Mouse (Mus musculus) heart, embryonic 13.5 days (tissue): ENCODE data around the gene Pir. TPM values are rescaled to one million over a fixed set of nuclear protein-coding genes. Genes with fewer than 3 reads are reported as not detected.

Experiments used
- ATAC-seq: fragments of 200-750 bp; cut with Nextera tagmentation; 2 replicates; pipeline ENCODE4 v1.8.0; 2017; ENCODE audit warnings: moderate TSS enrichment; ENCODE audit not compliant: insufficient number of reproducible peaks, low FRiP score, low TSS enrichment; ENCODE audit errors: extremely low read depth
- H3K27ac ChIP-seq: fragments of 300-500 bp; sonication (generic); replicated peaks from 2 replicates; pipeline ENCODE4 v1.5.1; 2015; ENCODE audit warnings: moderate library complexity, mild to moderate bottlenecking, inconsistent platforms
- H3K27me3 ChIP-seq: fragments of 300-500 bp; sonication (generic); replicated peaks from 2 replicates; pipeline ENCODE4 v1.6.1; 2015; ENCODE audit warnings: mild to moderate bottlenecking, inconsistent platforms
- H3K36me3 ChIP-seq: fragments of 300-500 bp; sonication (generic); 2 replicates; pipeline ENCODE4 v1.6.1; 2015; ENCODE audit warnings: mild to moderate bottlenecking, inconsistent platforms
- H3K4me1 ChIP-seq: fragments of 300-500 bp; sonication (generic); 2 replicates; pipeline ENCODE4 v1.6.1; 2015; ENCODE audit warnings: inconsistent platforms
- H3K4me2 ChIP-seq: fragments of 300-500 bp; sonication (generic); 2 replicates; pipeline ENCODE4 v1.6.1; 2015; ENCODE audit warnings: inconsistent platforms, mild to moderate bottlenecking, moderate library complexity
- H3K4me3 ChIP-seq: fragments of 300-500 bp; sonication (generic); 2 replicates; pipeline ENCODE4 v1.5.1; 2015; ENCODE audit warnings: moderate library complexity, mild to moderate bottlenecking, inconsistent platforms
- H3K9ac ChIP-seq: fragments of 300-500 bp; sonication (generic); 2 replicates; pipeline ENCODE4 v1.6.1; 2015; ENCODE audit warnings: inconsistent platforms, mild to moderate bottlenecking, moderate library complexity
- H3K9me3 ChIP-seq: fragments of 300-500 bp; sonication (generic); 2 replicates; pipeline ENCODE4 v1.6.1; 2016; ENCODE audit warnings: inconsistent platforms
- WGBS: fragments of 180-500 bp; shearing (Covaris S2); methylation state at CpG from one replicate; pipeline ENCODE4 v1.1.7; 2015; ENCODE audit warnings: mixed read lengths; 5-methylcytosine and 5-hydroxymethylcytosine counted together
- polyA plus RNA-seq: library from polyadenylated mRNA; unstranded; fragments of >200 nt; fragmentation: Nextera tagmentation; extraction: Ambion mirVana; gene quantifications from 2 replicates; pipeline ENCODE4 v1.2.1, GENCODE M21; 2015

Gene Pir
- polyA plus RNA-seq: 8.1 and 10.0 TPM in 2 replicates

DNA sequence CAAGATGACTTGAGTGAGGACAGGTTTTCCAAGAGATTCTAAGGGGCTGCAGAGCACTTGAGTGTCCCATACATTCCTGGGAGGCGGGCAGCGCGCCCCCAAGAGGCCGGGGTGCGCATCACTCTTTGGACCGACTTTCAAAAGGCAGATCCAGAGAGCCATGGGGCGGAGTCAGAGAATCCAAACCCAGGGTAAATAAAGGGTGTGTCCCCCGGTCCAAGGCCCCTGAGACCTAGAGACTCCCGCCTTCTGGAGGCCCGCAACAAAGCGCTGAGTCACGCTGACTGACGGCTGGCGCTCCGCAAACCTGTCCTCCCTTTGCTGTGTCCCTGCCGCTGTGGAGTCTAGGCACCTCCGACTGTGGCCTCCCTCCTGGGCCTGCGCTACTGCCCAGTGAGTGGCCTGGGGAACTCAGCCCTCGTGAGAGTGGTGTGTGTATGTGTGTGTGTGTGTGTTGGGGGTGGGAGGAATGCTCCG, at the start of gene Pir:
Pir (plus strand) TSS at position 87 of the 477 bp plus-strand sequence.
- peak within 1 kb of the TSS; percentile 51 for H3K4me3 ChIP-seq
- H3K4me2 ChIP-seq: peak within 1 kb of the TSS; percentile 65
- H3K9me3 ChIP-seq: no peaks in the 10 kb centered on the region
- peak within 1 kb of the TSS; percentile 39; the same call in 1 of the 2 replicates for H3K27ac ChIP-seq
- 9% methylated on average over 19 of the region's 20 CpGs for WGBS
- peaks cover 10% of the 10 kb centered on the region; the same call in 1 of the 2 replicates for H3K27me3 ChIP-seq
- H3K9ac ChIP-seq: peak within 1 kb of the TSS; percentile 65
- ATAC-seq: peak; percentile 91
- H3K4me1 ChIP-seq: no peaks in the 10 kb centered on the region; the same call in 1 of the 2 replicates
- no peaks in the 10 kb centered on the region for H3K36me3 ChIP-seq

DNA sequence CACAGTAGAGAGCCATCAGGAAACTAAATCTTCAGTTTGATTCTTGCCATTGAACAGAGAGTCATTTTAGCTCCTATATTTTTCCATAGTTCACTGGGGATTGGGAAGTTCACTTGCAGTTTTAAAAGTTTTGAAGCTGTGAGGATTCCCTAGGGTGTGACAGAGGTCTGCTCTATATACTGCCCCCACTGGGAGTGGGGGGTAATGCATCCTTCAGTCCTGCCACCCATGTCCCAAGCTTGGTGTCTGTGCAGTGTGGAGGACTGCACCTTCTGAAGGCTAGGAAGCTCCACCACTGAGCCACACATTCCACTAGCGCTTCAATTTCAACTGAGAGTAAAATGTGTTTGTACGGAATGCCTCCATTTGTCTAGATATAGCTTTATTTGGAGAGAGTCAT, 47.2 kb upstream of the Pir start:
- H3K4me2 ChIP-seq: no peak overlapping the region
- no peaks in the 10 kb centered on the region for H3K9me3 ChIP-seq
- no peaks in the 10 kb centered on the region for H3K4me1 ChIP-seq
- no peak overlapping the region for H3K9ac ChIP-seq
- no peak overlapping the region for H3K4me3 ChIP-seq
- ATAC-seq: no peak
- WGBS: 69% methylated on average over 2 of the region's 2 CpGs
- H3K27ac ChIP-seq: no peak overlapping the region
- no peaks in the 10 kb centered on the region for H3K27me3 ChIP-seq
- H3K36me3 ChIP-seq: no peaks in the 10 kb centered on the region

DNA sequence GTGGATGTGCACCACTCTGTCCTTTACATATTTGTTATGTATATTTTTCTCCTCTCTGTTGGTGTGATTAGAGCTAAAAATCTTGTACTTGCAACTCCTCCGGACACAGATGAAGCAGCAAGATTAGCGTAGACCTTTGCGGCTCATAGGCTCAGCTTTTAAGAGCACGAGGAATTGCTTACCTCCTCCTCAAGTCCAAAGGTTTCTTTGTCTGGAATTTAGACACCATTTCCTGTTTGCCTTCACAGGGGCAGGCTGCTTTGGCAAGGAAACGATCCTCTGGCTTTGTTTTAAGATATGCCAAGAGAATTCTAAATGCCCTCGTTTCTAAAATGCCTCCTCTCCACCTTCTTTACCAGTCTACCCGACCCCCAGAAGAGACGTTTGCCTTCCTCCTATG, 35.8 kb upstream of the Pir start:
- no peak for ATAC-seq
- no peaks in the 10 kb centered on the region for H3K36me3 ChIP-seq
- no peaks in the 10 kb centered on the region for H3K9me3 ChIP-seq
- 52% methylated on average over 8 of the region's 8 CpGs for WGBS
- H3K27ac ChIP-seq: 0 out of 2 replicates have a peak overlapping the region, but pooled peaks have one; percentile 6
- no peak overlapping the region for H3K4me2 ChIP-seq
- no peak overlapping the region for H3K4me3 ChIP-seq
- H3K4me1 ChIP-seq: no peaks in the 10 kb centered on the region
- H3K9ac ChIP-seq: no peak overlapping the region
- H3K27me3 ChIP-seq: no peaks in the 10 kb centered on the region

DNA sequence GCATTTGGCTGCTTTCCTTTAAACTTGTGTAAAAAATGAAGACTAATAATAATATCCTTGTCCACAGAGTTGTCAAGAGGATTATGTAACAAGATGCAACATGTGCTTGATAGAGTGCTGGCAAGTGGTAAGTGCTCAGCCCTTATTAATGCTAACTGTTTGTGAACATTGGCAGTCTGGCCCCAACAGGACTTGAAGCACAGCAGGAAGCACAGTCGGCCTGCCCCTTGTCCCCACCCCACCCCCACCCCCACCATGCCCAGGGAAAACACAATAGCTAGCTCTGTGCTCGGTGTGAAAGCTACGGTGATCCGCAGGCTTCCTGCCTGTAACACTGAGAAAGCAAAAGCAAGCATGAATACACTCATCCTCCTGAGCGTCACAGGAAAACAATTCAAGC, 23.5 kb upstream of the Pir start:
- Histone ChIP-seq H3K4me3 (no peak overlapping the region), H3K4me2 (peak overlapping the region; percentile 41), H3K27ac (no peak overlapping the region), H3K9ac (no peak overlapping the region), H3K9me3 (no peaks in the 10 kb centered on the region), H3K36me3 (no peaks in the 10 kb centered on the region), H3K27me3 (no peaks in the 10 kb centered on the region), H3K4me1 (no peaks in the 10 kb centered on the region)
- 5% methylated on average over 5 of the region's 5 CpGs for WGBS
- ATAC-seq: no peak

DNA sequence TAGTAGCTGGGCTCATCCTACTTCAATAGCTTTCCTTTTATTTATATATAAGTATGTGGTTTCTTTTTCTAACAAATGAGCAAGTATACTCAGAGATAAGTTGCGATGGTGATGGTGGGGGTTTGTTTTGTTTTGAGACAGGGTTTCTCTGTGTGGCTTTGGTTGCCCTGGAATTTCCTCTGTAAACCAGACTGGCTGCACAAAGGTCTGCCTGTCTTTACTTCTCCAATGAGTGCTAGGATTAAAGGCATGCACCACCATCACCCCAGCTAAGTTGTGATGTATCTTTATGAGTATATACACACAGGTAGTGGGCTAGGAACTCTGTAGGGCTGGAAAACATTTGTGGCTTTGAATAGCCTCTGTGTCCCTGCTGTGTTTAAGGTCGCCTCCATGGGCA, 22.4 kb upstream of the Pir start:
- H3K9me3 ChIP-seq: no peaks in the 10 kb centered on the region
- WGBS: 40% methylated on average over 2 of the region's 2 CpGs
- no peak for ATAC-seq
- H3K27ac ChIP-seq: no peak overlapping the region
- H3K27me3 ChIP-seq: no peaks in the 10 kb centered on the region
- no peaks in the 10 kb centered on the region for H3K36me3 ChIP-seq
- H3K9ac ChIP-seq: no peak overlapping the region
- H3K4me2 ChIP-seq: no peak overlapping the region
- no peak overlapping the region for H3K4me3 ChIP-seq
- H3K4me1 ChIP-seq: no peaks in the 10 kb centered on the region

DNA sequence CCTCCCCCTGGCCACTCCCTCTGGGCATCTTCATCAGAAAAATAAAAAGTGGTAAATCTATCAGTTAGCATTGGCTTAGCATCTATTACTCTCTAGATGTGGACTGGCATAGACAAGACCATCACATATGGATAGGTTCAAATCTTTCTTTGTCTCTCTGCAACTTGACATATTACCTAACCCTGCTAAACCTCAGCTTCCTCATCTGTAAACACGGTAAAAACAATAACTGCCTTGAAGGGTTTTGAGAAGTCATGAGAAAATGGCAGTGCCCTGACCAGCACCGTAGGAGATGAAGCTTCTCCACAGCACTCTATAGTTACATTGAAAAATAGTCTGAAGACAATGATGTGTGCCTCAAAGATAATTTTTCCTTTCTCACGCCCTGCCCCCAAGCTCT, 12.6 kb upstream of the Pir start:
- Histone ChIP-seq H3K4me1 (0 out of 2 replicates have a peak, but pooled peaks cover 3% of the 10 kb centered on the region), H3K4me3 (peak overlapping the region; percentile 33), H3K4me2 (peak overlapping the region; percentile 48), H3K27ac (peak overlapping the region; percentile 84), H3K36me3 (no peaks in the 10 kb centered on the region), H3K27me3 (no peaks in the 10 kb centered on the region; the same call in none of the 2 replicates), H3K9ac (no peak overlapping the region), H3K9me3 (no peaks in the 10 kb centered on the region)
- WGBS: 53% methylated on average over 3 of the region's 3 CpGs
- no peak for ATAC-seq

DNA sequence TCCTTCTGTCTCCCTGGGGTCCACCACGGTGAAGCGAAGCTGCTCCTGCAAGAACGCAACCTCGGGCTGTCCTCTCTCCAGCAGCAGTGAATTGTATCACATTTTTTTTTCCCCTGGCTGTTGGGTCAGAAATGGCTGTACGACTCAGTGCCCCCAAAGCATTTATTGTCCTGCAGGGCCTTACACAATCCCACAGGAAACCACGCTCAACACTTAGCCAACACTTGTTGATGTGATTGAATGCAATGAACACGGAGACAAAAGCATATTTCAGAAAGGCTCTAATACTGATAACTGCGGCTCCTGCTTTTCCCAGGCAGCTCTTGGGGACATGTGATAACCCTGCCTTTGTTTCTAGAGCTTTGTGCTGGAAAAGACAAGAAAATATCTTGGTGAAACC, 11.1 kb upstream of the Pir start, which contains the start of gene Bmx:
Bmx (minus strand) TSS at position 137 of the 400 bp plus-strand sequence.
- Histone ChIP-seq H3K9ac (peak within 1 kb of the TSS; percentile 58), H3K27ac (peak within 1 kb of the TSS; percentile 84), H3K27me3 (no peaks in the 10 kb centered on the region; the same call in 1 of the 2 replicates), H3K36me3 (no peaks in the 10 kb centered on the region), H3K4me3 (peak within 1 kb of the TSS; percentile 33), H3K4me1 (0 out of 2 replicates have a peak, but pooled peaks cover 3% of the 10 kb centered on the region), H3K4me2 (peak within 1 kb of the TSS; percentile 48), H3K9me3 (no peaks in the 10 kb centered on the region)
- no peak for ATAC-seq
- WGBS: 32% methylated on average over 8 of the region's 8 CpGs

DNA sequence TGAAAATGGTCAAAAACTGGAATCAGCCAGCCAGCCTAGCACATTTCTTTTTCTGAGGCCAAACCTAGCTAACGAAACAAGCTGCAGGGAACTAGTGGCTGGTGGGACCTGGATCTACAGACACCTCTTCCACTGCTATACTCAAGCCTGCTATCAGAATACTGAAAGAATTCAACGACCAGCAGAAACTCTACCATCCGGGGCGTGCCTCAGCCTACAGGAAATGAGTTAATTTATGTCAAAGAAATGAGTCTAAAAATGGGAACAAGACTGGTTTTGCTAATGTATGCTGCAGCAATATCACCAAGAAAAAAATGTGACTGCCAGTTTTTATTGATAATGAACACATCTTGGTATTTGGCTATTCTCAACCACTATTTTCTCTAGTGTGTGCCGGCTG, 10.5 kb upstream of the Pir start:
- peak overlapping the region; percentile 84 for H3K27ac ChIP-seq
- no peaks in the 10 kb centered on the region; the same call in 1 of the 2 replicates for H3K27me3 ChIP-seq
- ATAC-seq: no peak
- H3K4me1 ChIP-seq: 0 out of 2 replicates have a peak, but pooled peaks cover 3% of the 10 kb centered on the region
- no peak overlapping the region for H3K4me3 ChIP-seq
- WGBS: 56% methylated on average over 5 of the region's 5 CpGs
- H3K4me2 ChIP-seq: no peak overlapping the region
- no peak overlapping the region for H3K9ac ChIP-seq
- H3K36me3 ChIP-seq: no peaks in the 10 kb centered on the region
- H3K9me3 ChIP-seq: no peaks in the 10 kb centered on the region

DNA sequence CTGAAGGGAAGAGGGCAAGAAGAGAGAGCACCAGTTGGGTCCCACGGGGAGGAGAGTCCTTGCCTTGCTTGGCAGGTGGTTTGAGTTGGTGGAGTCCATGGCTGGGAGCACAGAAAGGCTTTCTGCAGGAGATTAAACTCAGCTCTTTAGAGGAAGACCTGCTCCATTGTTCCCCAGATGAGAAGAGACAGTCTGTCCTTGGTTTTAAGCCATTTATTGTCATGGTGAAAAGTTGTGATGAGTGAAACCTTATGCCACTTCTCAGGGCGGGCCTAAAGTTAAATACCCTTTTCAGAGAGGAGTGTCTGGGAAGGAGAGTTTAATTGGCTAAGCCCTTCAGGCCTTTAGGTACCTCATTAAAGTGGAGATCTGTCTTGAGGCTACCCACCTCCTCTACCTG, 6.9 kb upstream of the Pir start:
- WGBS: 54% methylated on average over 2 of the region's 2 CpGs
- no peak for ATAC-seq

DNA sequence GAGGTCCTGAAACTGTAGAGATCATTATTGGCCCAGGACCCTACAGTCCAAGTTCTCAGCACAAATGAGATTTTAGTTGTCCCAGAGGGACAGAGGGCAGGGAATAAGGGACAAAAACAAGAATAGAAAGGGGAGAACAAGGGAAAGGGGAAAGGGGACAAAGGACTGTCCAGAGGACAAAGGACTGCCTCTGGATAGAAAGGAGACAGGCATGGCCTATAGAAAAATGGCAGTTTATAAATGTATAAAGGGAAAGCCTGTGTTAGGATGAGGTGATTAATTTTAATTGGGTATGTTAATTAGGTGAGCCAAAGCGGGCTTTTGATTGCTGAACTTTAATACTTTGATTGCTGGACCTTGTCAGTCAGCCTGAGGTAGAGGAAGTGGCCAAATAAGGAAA, 4.3 kb upstream of the Pir start:
- Histone ChIP-seq H3K4me1 (no peaks in the 10 kb centered on the region; the same call in 1 of the 2 replicates), H3K9ac (no peak overlapping the region), H3K9me3 (no peaks in the 10 kb centered on the region), H3K27me3 (peaks cover 10% of the 10 kb centered on the region; the same call in 1 of the 2 replicates), H3K36me3 (no peaks in the 10 kb centered on the region), H3K4me3 (no peak overlapping the region), H3K4me2 (no peak overlapping the region), H3K27ac (no peak overlapping the region)
- WGBS: 52% methylated on average over 1 of the region's 1 CpGs
- ATAC-seq: no peak

More for the DNA sequence above, 6.9 kb upstream of the Pir start:
- Histone ChIP-seq H3K4me1 (0 out of 2 replicates have a peak, but pooled peaks cover 3% of the 10 kb centered on the region), H3K9ac (no peak overlapping the region), H3K27me3 (peaks cover 7% of the 10 kb centered on the region; the same call in 1 of the 2 replicates), H3K4me2 (no peak overlapping the region), H3K9me3 (no peaks in the 10 kb centered on the region), H3K36me3 (no peaks in the 10 kb centered on the region), H3K4me3 (no peak overlapping the region), H3K27ac (no peak overlapping the region)

DNA sequence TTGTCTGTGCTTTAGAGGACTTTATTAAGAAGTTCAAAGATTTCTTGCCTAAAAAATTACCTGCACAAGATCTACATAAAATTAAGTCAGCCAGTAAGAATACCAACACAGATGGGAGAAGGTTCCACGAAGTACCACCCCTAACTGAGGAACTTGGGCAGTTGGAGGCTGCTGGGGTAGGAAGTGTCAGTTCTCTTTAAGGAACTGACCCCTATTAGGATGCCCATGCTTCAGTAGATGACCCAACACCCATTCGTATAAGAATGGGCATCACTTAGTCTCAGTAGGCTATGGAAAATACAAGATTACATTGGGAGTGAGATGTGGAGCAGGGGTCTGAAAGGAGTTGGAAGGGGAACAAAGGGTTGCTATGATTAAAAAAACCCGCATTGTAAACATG, 1.4 kb downstream of the Pir start:
- H3K4me2 ChIP-seq: peak overlapping the region; percentile 65; the same call in 1 of the 2 replicates
- H3K4me1 ChIP-seq: no peaks in the 10 kb centered on the region; the same call in 1 of the 2 replicates

DNA sequence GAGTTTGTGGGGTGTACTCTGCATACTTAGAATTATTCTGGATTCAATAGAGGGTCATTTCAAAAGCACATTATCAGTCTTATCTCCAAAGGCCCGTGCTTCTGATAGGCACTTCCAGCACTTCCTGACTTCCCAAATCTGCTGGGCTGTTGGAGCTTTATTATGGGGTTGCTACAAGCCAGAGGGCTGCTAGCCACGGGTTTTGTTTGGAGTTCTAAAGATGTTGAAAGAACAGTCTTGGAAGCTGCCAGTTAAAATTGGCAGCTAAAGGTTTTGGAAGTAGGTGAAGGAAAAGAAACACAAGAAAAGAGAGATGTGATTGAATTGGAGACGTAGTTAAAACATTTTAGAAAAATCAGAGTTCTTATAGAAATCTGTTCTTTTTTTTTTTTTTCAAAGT, 6.4 kb downstream of the Pir start:
- ATAC-seq: no peak
- Histone ChIP-seq H3K4me2 (no peak overlapping the region), H3K4me1 (no peaks in the 10 kb centered on the region), H3K9me3 (no peaks in the 10 kb centered on the region), H3K9ac (no peak overlapping the region), H3K27ac (no peak overlapping the region), H3K27me3 (no peaks in the 10 kb centered on the region), H3K4me3 (no peak overlapping the region), H3K36me3 (no peaks in the 10 kb centered on the region)
- WGBS: 29% methylated on average over 3 of the region's 3 CpGs

More for the DNA sequence above, 1.4 kb downstream of the Pir start:
- no peak for ATAC-seq
- Histone ChIP-seq H3K27me3 (peaks cover 7% of the 10 kb centered on the region; the same call in 1 of the 2 replicates), H3K27ac (no peak overlapping the region), H3K4me3 (no peak overlapping the region), H3K36me3 (no peaks in the 10 kb centered on the region), H3K9me3 (no peaks in the 10 kb centered on the region), H3K9ac (no peak overlapping the region)
- 73% methylated on average over 3 of the region's 3 CpGs for WGBS
